Mouse (Mus musculus) liver, embryonic 14.5 days (tissue): Measurements from ENCODE around the gene Agpat4. TPM values are rescaled to one million over a fixed set of nuclear protein-coding genes. Genes with fewer than 3 reads are reported as not detected.

ENCODE experiments used
- ATAC-seq: fragments of 200-750 bp; cut with Nextera tagmentation; 2 replicates; pipeline ENCODE4 v1.8.0; 2017; ENCODE audit warnings: moderate number of reproducible peaks, mild to moderate bottlenecking, moderate library complexity; ENCODE audit not compliant: insufficient read depth
- DNase-seq, 3 experiments: peaks; one replicate each; pipeline ENCODE4 v3.0.0-alpha.2; 2012 to 2013; ENCODE audit warnings: low read depth in 3 of 3, low spot score in 3 of 3
- H3K27ac ChIP-seq: fragments of 300-500 bp; sonication (generic); 2 replicates; pipeline ENCODE4 v1.5.1; 2014; ENCODE audit warnings: moderate library complexity, mild to moderate bottlenecking, control low read depth, inconsistent platforms
- H3K27me3 ChIP-seq: fragments of 300-500 bp; sonication (generic); 2 replicates; pipeline ENCODE4 v1.6.1; 2014; ENCODE audit warnings: mild to moderate bottlenecking, low read length, moderate library complexity; ENCODE audit not compliant: control insufficient read depth, insufficient read depth
- H3K36me3 ChIP-seq: fragments of 300-500 bp; sonication (generic); replicated peaks from 2 replicates; pipeline ENCODE4 v1.6.1; 2014; ENCODE audit warnings: low read depth; ENCODE audit not compliant: control insufficient read depth, insufficient read depth
- H3K4me1 ChIP-seq, 2 experiments: fragments of 200-500 bp in 1 of 2; fragments of 300-500 bp in 1 of 2; sonication (generic) in 1 of 2; replicated peaks; 2 replicates each; pipeline ENCODE4 v1.6.1; 2012 to 2014; ENCODE audit warnings: antibody characterized with exemption in 1 of 2, inconsistent platforms in 1 of 2, low read length in 1 of 2; ENCODE audit not compliant: control insufficient read depth in 2 of 2, insufficient read depth in 2 of 2
- H3K4me2 ChIP-seq: fragments of 300-500 bp; sonication (generic); 2 replicates; pipeline ENCODE4 v1.6.1; 2014; ENCODE audit warnings: low read depth, mild to moderate bottlenecking, control low read depth, moderate library complexity
- H3K4me3 ChIP-seq, 2 experiments: fragments of 200-500 bp in 1 of 2; fragments of 300-500 bp in 1 of 2; sonication (generic) in 1 of 2; 2 replicates each; pipeline ENCODE4 v1.5.1; 2012 to 2014; ENCODE audit warnings: low read depth in 2 of 2, low read length in 2 of 2, mild to moderate bottlenecking in 2 of 2, control low read depth in 1 of 2, inconsistent platforms in 1 of 2, moderate library complexity in 1 of 2; ENCODE audit not compliant: insufficient read depth in 1 of 2
- H3K9ac ChIP-seq: fragments of 300-500 bp; sonication (generic); replicated peaks from 2 replicates; pipeline ENCODE4 v1.6.1; 2014; ENCODE audit warnings: mild to moderate bottlenecking, control low read depth, moderate library complexity
- H3K9me3 ChIP-seq: fragments of 300-500 bp; sonication (generic); 2 replicates; pipeline ENCODE4 v1.6.1; 2016; ENCODE audit warnings: low read length, mixed read lengths; ENCODE audit not compliant: control insufficient read depth
- CTCF ChIP-seq: IDR thresholded peaks from 2 replicates; pipeline ENCODE4 v1.5.1; 2016; ENCODE audit warnings: antibody characterized with exemption, low read depth, control low read depth
- EP300 ChIP-seq: IDR thresholded peaks from 2 replicates; pipeline ENCODE4 v1.6.1; 2016; ENCODE audit warnings: antibody characterized with exemption, low read depth
- WGBS: fragments of 180-500 bp; shearing (Covaris S2); extraction: QIAGEN DNeasy Blood & Tissue Kit; methylation state at CpG from one replicate; pipeline ENCODE4 v1.1.7; 2014; ENCODE audit not compliant: insufficient replicate concordance; 5-methylcytosine and 5-hydroxymethylcytosine counted together
- polyA plus RNA-seq, 2 experiments: library from polyadenylated mRNA; depleted of rRNA in 1 of 2; stranded (reverse) in 1 of 2; unstranded in 1 of 2; fragments of >200 nt; fragmentation: Nextera tagmentation in 1 of 2; extraction: Ambion mirVana in 1 of 2; gene quantifications; 2 replicates each; pipeline versions ENCODE4 v1.2.1 to v1.2.3; 2012 to 2014

The Agpat4 gene
- polyA plus RNA-seq, 2 experiments, result 10.5 to 16.2 TPM

DNA sequence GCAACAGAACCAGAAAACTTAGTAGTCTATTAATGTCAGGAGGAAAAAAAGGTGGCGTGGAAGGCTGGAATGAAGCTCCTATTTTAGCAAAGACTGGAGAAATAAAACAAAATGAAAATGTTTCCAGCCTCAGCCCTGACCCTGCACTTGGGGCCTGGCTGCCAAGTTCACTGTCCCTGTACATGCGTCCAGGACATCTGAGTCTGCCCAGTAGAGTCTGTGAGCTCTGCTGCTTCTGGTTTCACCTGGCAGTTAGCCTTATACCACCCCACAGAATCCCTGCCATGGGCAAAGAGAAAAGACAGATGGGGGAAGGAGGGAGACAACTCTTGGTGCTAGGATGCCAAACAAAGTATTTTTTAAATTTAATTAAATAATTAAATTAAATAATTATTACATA lies 38.7 kb downstream of the Agpat4 start:
- H3K4me3 ChIP-seq, result no peak overlapping the region
- peaks cover 0 to 10% of the 10 kb centered on the region in 2 experiments for H3K4me1 ChIP-seq
- 80% methylated on average over 2 of the region's 2 CpGs for WGBS
- no peaks in the 10 kb centered on the region for H3K27me3 ChIP-seq
- no peak overlapping the region for H3K4me2 ChIP-seq
- ATAC-seq (no peak), DNase-seq (no peak)
- no peak overlapping the region for H3K27ac ChIP-seq
- TF ChIP-seq CTCF (no peak), EP300 (no peak)
- H3K9me3 ChIP-seq, result no peaks in the 10 kb centered on the region
- no peak overlapping the region for H3K9ac ChIP-seq
- peaks cover 46% of the 10 kb centered on the region for H3K36me3 ChIP-seq

DNA sequence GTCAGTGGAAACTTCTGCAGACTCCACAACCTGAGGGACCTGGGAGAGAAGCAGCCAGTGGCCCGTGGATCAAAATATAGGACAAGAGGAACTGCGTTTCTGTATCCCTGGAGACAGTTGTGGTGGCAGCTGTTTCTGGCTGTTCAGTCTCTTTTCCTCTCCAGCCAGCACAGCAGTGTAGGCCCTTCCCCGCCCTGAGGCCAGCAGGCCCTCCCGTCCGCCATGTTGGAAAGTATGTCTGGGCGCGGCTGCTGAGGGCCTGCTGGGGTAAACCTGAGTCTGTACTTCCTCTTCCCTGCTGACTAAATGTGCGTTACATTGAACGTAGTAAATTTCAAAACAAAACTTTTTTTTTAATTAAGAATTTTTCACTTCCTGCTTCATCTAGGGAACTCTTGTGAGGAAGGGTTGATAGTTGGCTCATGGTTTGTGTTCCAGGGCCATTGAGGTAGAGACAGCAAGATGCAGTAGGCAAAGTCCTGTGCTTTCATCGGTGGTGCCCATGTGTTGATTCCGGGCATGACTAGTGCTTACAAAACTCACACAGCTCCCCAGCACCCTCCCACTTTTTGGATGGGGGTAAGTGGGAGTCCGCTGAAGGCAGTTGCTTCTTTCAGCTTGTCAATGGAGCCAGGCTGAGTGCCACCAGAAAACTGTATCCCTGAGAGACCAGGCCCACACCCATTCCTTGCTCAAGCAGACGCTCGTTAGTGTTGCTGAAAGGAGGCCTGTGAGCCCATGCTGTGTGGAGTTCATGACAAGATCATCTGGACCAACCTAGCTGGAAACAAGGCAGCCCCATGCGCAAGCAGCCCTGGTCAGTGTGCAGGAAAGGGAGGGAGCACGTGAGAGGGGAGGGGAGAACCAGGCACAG lies 40.9 kb downstream of the Agpat4 start:
- no peak overlapping the region for H3K9ac ChIP-seq
- DNase-seq, result no peak
- TF ChIP-seq CTCF (no peak), EP300 (no peak)
- H3K4me1 ChIP-seq, result peaks cover 0 to 12% of the 10 kb centered on the region in 2 experiments
- H3K27me3 ChIP-seq, result no peaks in the 10 kb centered on the region
- WGBS, result 89% methylated on average over 16 of the region's 16 CpGs
- no peaks in the 10 kb centered on the region for H3K9me3 ChIP-seq
- H3K4me2 ChIP-seq, result no peak overlapping the region
- no peak overlapping the region for H3K4me3 ChIP-seq
- H3K27ac ChIP-seq, result no peak overlapping the region
- ATAC-seq, result no peak
- peaks cover 24% of the 10 kb centered on the region for H3K36me3 ChIP-seq

DNA sequence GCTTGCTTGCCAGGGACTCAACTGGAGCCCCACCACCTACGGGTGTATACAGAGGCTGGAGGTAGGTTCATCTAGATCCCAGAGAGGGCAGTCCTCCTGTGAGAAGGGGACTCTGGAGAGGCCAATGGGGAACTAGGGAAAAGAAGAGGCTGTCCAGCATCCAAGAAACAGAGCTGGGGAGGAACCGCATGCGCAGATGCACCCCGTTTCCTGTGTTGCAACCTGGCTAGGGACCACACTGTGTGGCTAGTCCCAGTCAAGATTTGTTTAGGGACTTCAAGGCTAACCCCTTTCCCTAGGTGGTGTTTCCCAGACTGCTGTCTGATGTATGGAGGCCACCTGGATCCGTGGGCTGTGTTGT lies 41.5 kb downstream of the Agpat4 start:
- peaks cover 0 to 12% of the 10 kb centered on the region in 2 experiments for H3K4me1 ChIP-seq
- ATAC-seq, result no peak

DNA sequence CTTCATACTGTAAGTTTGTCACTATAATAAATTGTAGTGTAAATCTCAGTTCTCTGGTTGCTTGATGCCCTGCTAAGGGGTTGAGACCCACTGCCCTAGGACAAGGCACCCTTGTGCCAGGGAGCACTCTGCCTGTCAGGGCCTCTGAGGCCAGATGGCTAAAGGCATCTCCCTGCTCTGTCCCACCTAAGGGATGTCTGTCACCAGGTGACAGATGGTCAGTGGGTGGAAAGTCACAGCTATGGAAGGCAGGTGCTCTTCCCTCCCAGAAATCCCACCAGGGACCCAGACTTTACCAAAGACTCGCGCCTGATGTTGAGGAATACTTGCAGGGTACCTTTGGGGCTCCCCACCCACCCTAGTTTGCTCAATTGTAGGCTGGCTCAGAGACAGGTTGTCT lies 42.0 kb downstream of the Agpat4 start:
- Histone ChIP-seq H3K27ac (no peak overlapping the region), H3K36me3 (peaks cover 18% of the 10 kb centered on the region), H3K9me3 (no peaks in the 10 kb centered on the region), H3K9ac (no peak overlapping the region), H3K4me2 (no peak overlapping the region), H3K4me3 (no peak overlapping the region), H3K4me1 (peaks cover 0 to 12% of the 10 kb centered on the region in 2 experiments), H3K27me3 (no peaks in the 10 kb centered on the region)
- ATAC-seq, result no peak
- TF ChIP-seq EP300 (no peak), CTCF (no peak)
- WGBS, result 98% methylated on average over 2 of the region's 2 CpGs
- DNase-seq, result no peak

More for the DNA sequence above, 41.5 kb downstream of the Agpat4 start:
- no peak overlapping the region for H3K4me2 ChIP-seq
- no peak overlapping the region for H3K9ac ChIP-seq
- no peak for TF ChIP-seq CTCF
- TF ChIP-seq EP300, result no peak
- no peak overlapping the region for H3K4me3 ChIP-seq
- WGBS, result 78% methylated on average over 5 of the region's 5 CpGs
- H3K36me3 ChIP-seq, result peaks cover 18% of the 10 kb centered on the region
- no peak for DNase-seq
- H3K27me3 ChIP-seq, result no peaks in the 10 kb centered on the region
- no peaks in the 10 kb centered on the region for H3K9me3 ChIP-seq
- H3K27ac ChIP-seq, result no peak overlapping the region

DNA sequence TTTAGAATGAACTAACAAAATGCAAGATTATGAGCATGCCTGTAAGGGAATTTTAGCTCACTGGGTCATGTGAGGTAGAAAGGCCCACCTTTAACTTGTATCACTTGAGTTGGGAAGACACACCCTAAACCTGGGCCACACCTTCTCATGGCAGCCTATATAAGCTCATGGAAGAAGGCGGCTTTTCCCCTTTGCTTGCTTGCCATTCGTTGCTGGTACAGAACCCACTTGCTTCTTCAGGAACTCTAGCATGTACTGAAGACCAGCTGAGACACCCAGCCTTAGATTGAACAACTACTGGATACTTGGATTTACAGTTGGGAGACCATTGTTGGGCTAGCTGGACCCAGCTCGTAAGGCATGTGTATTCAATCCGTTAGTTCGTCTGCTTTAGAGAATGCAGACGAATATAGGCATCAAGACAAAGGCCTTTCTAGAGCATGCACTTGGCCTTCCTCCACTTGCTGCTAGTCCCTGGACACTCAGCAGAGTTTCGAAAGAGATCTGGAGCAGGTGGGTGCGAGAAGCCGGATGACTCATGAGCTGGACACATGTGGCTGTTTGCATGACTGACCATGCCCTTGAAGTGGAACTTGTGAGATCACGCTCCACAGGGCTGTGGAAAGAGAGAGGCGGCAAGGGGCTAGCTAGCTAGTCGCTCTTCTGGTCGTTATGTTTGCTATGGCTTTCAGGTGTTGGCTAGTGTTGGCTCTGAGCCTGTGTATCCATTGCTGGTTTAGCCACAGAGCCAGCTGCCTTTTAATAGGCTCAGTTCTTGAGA lies 42.7 kb downstream of the Agpat4 start:
- DNase-seq, result no peak
- Histone ChIP-seq H3K4me1 (peaks cover 0 to 12% of the 10 kb centered on the region in 2 experiments), H3K4me3 (no peak overlapping the region), H3K9me3 (no peaks in the 10 kb centered on the region), H3K27me3 (no peaks in the 10 kb centered on the region), H3K27ac (no peak overlapping the region), H3K4me2 (no peak overlapping the region), H3K9ac (no peak overlapping the region), H3K36me3 (peaks cover 17% of the 10 kb centered on the region)
- TF ChIP-seq EP300 (no peak), CTCF (no peak)
- 91% methylated on average over 13 of the region's 13 CpGs for whole genome bisulfite sequencing
- no peak for ATAC-seq
